Mouse (Mus musculus) cortical plate, adult 2 months (tissue): Measurements from ENCODE around the gene Lcat. TPM values are rescaled to one million over a fixed set of nuclear protein-coding genes. Genes with fewer than 3 reads are reported as not detected.
A peak's percentile ranks its signal among the peaks of the same experiment; 100 is the strongest.
"Not testable (repeated sequence)": the region's sequence is repeated elsewhere in the genome, so short reads cannot be mapped to it uniquely, and the experiment has no call there.

Source experiments
- H3K27ac ChIP-seq: fragments of 200-500 bp; 2 replicates; pipeline ENCODE4 v1.5.1; 2012; ENCODE audit warnings: low read length, control low read depth, inconsistent platforms; ENCODE audit not compliant: insufficient read depth
- H3K4me1 ChIP-seq: fragments of 200-500 bp; 2 replicates; pipeline ENCODE4 v1.6.1; 2011; ENCODE audit warnings: low read length; ENCODE audit not compliant: control insufficient read depth, insufficient read depth
- H3K4me3 ChIP-seq: fragments of 200-500 bp; 2 replicates; pipeline ENCODE4 v1.5.1; 2011; ENCODE audit warnings: mild to moderate bottlenecking, low read length, control low read depth; ENCODE audit not compliant: insufficient read depth
- CTCF ChIP-seq: fragments of 200-500 bp; IDR thresholded peaks from 2 replicates; pipeline ENCODE4 v1.5.1; 2011; ENCODE audit warnings: mild to moderate bottlenecking, control low read depth, low read length; ENCODE audit not compliant: insufficient read depth; ENCODE audit errors: extremely low read depth
- POLR2A ChIP-seq: fragments of 200-500 bp; IDR thresholded peaks from 2 replicates; pipeline ENCODE4 v1.6.1; 2011; ENCODE audit warnings: mild to moderate bottlenecking, low read length, control low read depth; ENCODE audit not compliant: insufficient read depth; ENCODE audit errors: extremely low read depth
- polyA plus RNA-seq: library from polyadenylated mRNA; depleted of rRNA; stranded (reverse); fragments of >200 nt; gene quantifications from 2 replicates; pipeline ENCODE4 v1.2.3, GENCODE M21; 2012; rRNA removed

The Lcat gene
- polyA plus RNA-seq = 54.4 and 55.7 TPM in 2 replicates

- TF ChIP-seq CTCF = no peak
- TF ChIP-seq POLR2A = peak; percentile 66; the same call in 1 of the 2 replicates
- Histone ChIP-seq H3K27ac (peak within 1 kb of the TSS; percentile 76), H3K4me3 (no peak within 1 kb of the TSS), H3K4me1 (no peaks in the 10 kb centered on the region)
Observed at GRCm38 (mm10) chr8:105943321-105943739, at the start of gene Lcat. Gene Lcat, minus strand, starts transcription at chr8:105943382.

DNA sequence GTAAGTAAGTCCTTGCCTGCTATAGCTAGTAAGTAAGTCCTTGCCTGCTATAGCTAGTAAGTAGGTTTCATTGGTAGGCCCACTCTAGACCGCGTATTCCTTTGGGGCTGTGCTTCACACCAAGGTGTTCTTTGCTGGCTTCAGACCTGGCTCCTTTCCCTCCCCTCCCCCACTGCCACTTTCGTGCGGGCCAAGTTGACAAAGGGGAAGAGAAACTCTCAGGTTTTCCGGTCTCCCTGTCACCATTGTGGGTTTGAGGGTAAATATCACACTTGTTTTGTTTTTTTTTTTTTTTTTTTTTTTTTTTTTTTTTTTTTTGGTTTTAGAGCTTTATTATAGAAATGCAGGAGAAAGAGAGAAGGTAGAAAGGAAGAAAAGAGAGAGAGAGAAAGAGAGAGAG, 49.3 kb upstream of the Lcat start:
- H3K4me3 ChIP-seq = no peak overlapping the region
- H3K4me1 ChIP-seq = no peaks in the 10 kb centered on the region
- H3K27ac ChIP-seq = no peak overlapping the region
- TF ChIP-seq CTCF (no peak), POLR2A (no peak)

DNA sequence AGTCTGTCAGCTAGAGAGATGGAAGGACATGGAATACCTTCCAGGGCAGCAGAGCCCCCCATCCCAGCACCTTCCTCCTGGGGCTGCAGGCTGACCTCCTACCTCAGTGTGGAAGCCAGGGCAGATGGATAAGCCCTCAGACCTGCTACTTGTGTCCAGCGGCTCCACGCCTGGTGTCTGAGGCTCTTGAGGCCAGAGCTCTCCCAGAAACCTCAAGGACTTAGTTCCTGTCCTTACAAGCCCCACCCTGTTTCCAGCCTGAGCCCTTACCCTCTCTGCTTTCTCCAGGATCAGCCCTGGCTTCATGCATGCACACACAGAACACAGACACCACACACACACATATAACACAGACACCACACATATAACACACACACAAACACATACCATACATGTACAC, 48.4 kb upstream of the Lcat start:
- no peak for TF ChIP-seq CTCF
- no peak for TF ChIP-seq POLR2A
- H3K4me3 ChIP-seq = no peak overlapping the region
- no peaks in the 10 kb centered on the region for H3K4me1 ChIP-seq
- H3K27ac ChIP-seq = no peak overlapping the region

- no peak within 1 kb of the TSS for H3K4me3 ChIP-seq
Observed at GRCm38 (mm10) chr8:105990856-105991387, 47.7 kb upstream of the Lcat start, which contains the start of gene Dus2. Gene Dus2, plus strand, starts transcription at chr8:105991337.

DNA sequence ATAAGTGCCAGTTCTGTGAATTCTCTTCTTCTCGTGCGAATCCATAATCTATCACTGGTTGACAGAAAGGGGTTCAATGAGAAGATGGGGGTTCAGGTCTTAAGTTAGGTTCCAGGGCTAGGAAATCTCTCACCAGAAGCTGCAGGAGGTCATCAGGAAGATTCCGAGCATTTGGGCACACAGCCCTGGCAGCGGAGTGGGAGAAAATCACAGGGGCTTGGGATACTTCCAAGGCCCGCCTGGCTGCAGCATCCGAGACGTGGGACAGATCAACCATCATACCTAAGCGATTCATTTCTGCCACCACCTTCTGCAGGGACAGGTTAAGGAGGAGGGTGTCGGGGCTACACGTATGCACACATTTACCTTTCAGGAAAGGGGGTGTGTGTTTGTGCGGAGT, 45.4 kb upstream of the Lcat start:
- Histone ChIP-seq H3K4me3 (no peak overlapping the region), H3K27ac (no peak overlapping the region), H3K4me1 (no peaks in the 10 kb centered on the region)
- TF ChIP-seq CTCF (no peak), POLR2A (no peak)

More at GRCm38 (mm10) chr8:105990856-105991387, 47.7 kb upstream of the Lcat start, which contains the start of gene Dus2:
- Histone ChIP-seq H3K4me1 (no peaks in the 10 kb centered on the region), H3K27ac (no peak within 1 kb of the TSS)
- no peak for TF ChIP-seq POLR2A
- TF ChIP-seq CTCF = peak; percentile 89

DNA sequence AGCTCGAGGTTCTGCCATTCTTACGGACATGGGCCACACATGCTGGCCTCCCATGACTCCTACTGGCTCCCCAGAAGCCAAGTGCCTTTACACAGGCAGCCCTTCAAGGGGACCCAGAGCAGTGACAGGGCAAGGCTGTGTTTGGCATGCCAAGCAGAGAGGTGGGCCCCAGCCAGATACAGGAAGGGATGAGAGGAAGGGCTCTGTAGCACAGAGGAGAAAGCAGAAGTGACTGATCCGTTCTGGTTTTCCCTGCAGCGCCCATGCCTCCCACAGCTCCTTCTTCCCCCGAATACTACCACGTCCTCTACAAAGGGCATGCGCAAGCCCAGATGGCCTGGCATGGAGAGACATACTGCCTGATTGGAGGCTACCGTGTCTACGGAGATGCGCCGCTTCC, 40.2 kb upstream of the Lcat start:
- H3K27ac ChIP-seq, H3K4me3 ChIP-seq, H3K4me1 ChIP-seq: not testable (repeated sequence)

GRCm38 (mm10) chr8:105981146-105981545, 38.0 kb upstream of the Lcat start:
- Histone ChIP-seq H3K4me1 (no peaks in the 10 kb centered on the region), H3K4me3 (no peak overlapping the region), H3K27ac (no peak overlapping the region)
- TF ChIP-seq CTCF (no peak), POLR2A (no peak)

- H3K4me1 ChIP-seq = no peaks in the 10 kb centered on the region
- TF ChIP-seq POLR2A = no peak
- no peak for TF ChIP-seq CTCF
- H3K4me3 ChIP-seq = no peak within 1 kb of the TSS
Observed at GRCm38 (mm10) chr8:105979325-105979724, 36.1 kb upstream of the Lcat start, which contains the start of gene Dpep3. Gene Dpep3, minus strand, starts transcription at chr8:105979429.

GRCm38 (mm10) chr8:105975363-105975762, 32.2 kb upstream of the Lcat start:
- Histone ChIP-seq H3K4me1 (no peaks in the 10 kb centered on the region), H3K4me3 (no peak overlapping the region), H3K27ac (no peak overlapping the region)
- TF ChIP-seq POLR2A (no peak), CTCF (no peak)

More at GRCm38 (mm10) chr8:105979325-105979724, 36.1 kb upstream of the Lcat start, which contains the start of gene Dpep3:
- no peak within 1 kb of the TSS for H3K27ac ChIP-seq

GRCm38 (mm10) chr8:105971019-105971720, 28.0 kb upstream of the Lcat start:
- H3K4me3 ChIP-seq = no peak overlapping the region
- H3K27ac ChIP-seq = no peak overlapping the region
- no peaks in the 10 kb centered on the region for H3K4me1 ChIP-seq
- TF ChIP-seq POLR2A (no peak), CTCF (no peak)
